Mouse (Mus musculus) left cerebral cortex, adult 11 months (tissue): Measurements from ENCODE around the gene Gm10058.
"Not testable (repeated sequence)": the region's sequence is repeated elsewhere in the genome, so short reads cannot be mapped to it uniquely, and the experiment has no call there.

ENCODE experiments used
- DNase-seq: peaks from one replicate; pipeline ENCODE4 v3.0.0; 2022; ENCODE audit warnings: low spot score

The Gm10058 gene

GRCm38 (mm10) chrX:27946785-27947184, at the start of gene Gm10058:
Gene Gm10058, minus strand, starts transcription at chrX:27946885.
- DNase-seq, result not testable (repeated sequence)
